Mouse (Mus musculus): Measurements from ENCODE around the gene Gm11168. TPM values are rescaled to one million over a fixed set of nuclear protein-coding genes. Genes with fewer than 3 reads are reported as not detected.
"Not testable (repeated sequence)": the region's sequence is repeated elsewhere in the genome, so short reads cannot be mapped to it uniquely, and the experiment has no call there.

The Gm11168 gene
- total RNA-seq, 1 experiment: 0.40 TPM

- not testable (repeated sequence) for DNase-seq (ENCODE audit: low read depth, low spot score)
These were observed 19.3 kb downstream of the Gm11168 start for GRCm38 (mm10) chr9:3022316-3023008.

GRCm38 (mm10) chr9:3023312-3023984, 20.3 kb downstream of the Gm11168 start, which contains the start of gene Gm10718:
Gene Gm10718, plus strand, starts transcription at chr9:3023547.
- in situ Hi-C loops (cut with MboI; ENCODE audit: low sequenced_read_pairs in 2 of 2, unreplicated experiment in 2 of 2); H3K4me3 ChIP-seq (ENCODE audit: insufficient read depth in 1 of 2, low read depth in 1 of 2, low read length in 2 of 2, poor library complexity in 1 of 2, severe bottlenecking in 1 of 2); H3K9ac ChIP-seq (ENCODE audit: insufficient read depth, low read depth, low read length, poor library complexity, severe bottlenecking): not testable (repeated sequence)

More at GRCm38 (mm10) chr9:3022316-3023008, 19.3 kb downstream of the Gm11168 start:
- H3K27ac ChIP-seq (ENCODE audit: insufficient read depth, low read depth, low read length, poor library complexity, severe bottlenecking); H3K4me3 ChIP-seq (ENCODE audit: insufficient read depth in 1 of 2, low read depth in 1 of 2, low read length in 2 of 2, poor library complexity in 1 of 2, severe bottlenecking in 1 of 2); H3K36me3 ChIP-seq (ENCODE audit: control insufficient read depth, insufficient read depth, low read length, poor library complexity, severe bottlenecking); H3K9ac ChIP-seq (ENCODE audit: insufficient read depth, low read depth, low read length, poor library complexity, severe bottlenecking); H3K9me3 ChIP-seq (ENCODE audit: control insufficient read depth, insufficient read depth, low read depth, low read length); H3K4me1 ChIP-seq (ENCODE audit: control insufficient read depth in 2 of 2, insufficient read depth in 2 of 2, low read length in 2 of 2, poor library complexity in 1 of 2); in situ Hi-C loops (cut with MboI; ENCODE audit: low sequenced_read_pairs in 2 of 2, unreplicated experiment in 2 of 2): not testable (repeated sequence)

GRCm38 (mm10) chr9:3023985-3024648, 21.0 kb downstream of the Gm11168 start:
- H3K9me3 ChIP-seq (ENCODE audit: control insufficient read depth, insufficient read depth, low read depth, low read length); DNase-seq (ENCODE audit: low read depth, low spot score); H3K4me3 ChIP-seq (ENCODE audit: insufficient read depth in 1 of 2, low read depth in 1 of 2, low read length in 2 of 2, poor library complexity in 1 of 2, severe bottlenecking in 1 of 2); in situ Hi-C loops (cut with MboI; ENCODE audit: low sequenced_read_pairs in 2 of 2, unreplicated experiment in 2 of 2); H3K4me1 ChIP-seq (ENCODE audit: control insufficient read depth in 2 of 2, insufficient read depth in 2 of 2, low read length in 2 of 2, poor library complexity in 1 of 2); H3K9ac ChIP-seq (ENCODE audit: insufficient read depth, low read depth, low read length, poor library complexity, severe bottlenecking); H3K36me3 ChIP-seq (ENCODE audit: control insufficient read depth, insufficient read depth, low read length, poor library complexity, severe bottlenecking); H3K27ac ChIP-seq (ENCODE audit: insufficient read depth, low read depth, low read length, poor library complexity, severe bottlenecking): not testable (repeated sequence)

More at GRCm38 (mm10) chr9:3023312-3023984, 20.3 kb downstream of the Gm11168 start, which contains the start of gene Gm10718:
- H3K4me1 ChIP-seq (ENCODE audit: control insufficient read depth in 2 of 2, insufficient read depth in 2 of 2, low read length in 2 of 2, poor library complexity in 1 of 2); H3K27ac ChIP-seq (ENCODE audit: insufficient read depth, low read depth, low read length, poor library complexity, severe bottlenecking); DNase-seq (ENCODE audit: low read depth, low spot score); H3K36me3 ChIP-seq (ENCODE audit: control insufficient read depth, insufficient read depth, low read length, poor library complexity, severe bottlenecking); H3K9me3 ChIP-seq (ENCODE audit: control insufficient read depth, insufficient read depth, low read depth, low read length): not testable (repeated sequence)

GRCm38 (mm10) chr9:3024912-3025467, 21.8 kb downstream of the Gm11168 start, which contains the start of gene Gm10717:
Gene Gm10717, plus strand, starts transcription at chr9:3025417.
- H3K36me3 ChIP-seq (ENCODE audit: control insufficient read depth, insufficient read depth, low read length, poor library complexity, severe bottlenecking); H3K27ac ChIP-seq (ENCODE audit: insufficient read depth, low read depth, low read length, poor library complexity, severe bottlenecking); H3K4me1 ChIP-seq (ENCODE audit: control insufficient read depth in 2 of 2, insufficient read depth in 2 of 2, low read length in 2 of 2, poor library complexity in 1 of 2); DNase-seq (ENCODE audit: low read depth, low spot score); H3K9ac ChIP-seq (ENCODE audit: insufficient read depth, low read depth, low read length, poor library complexity, severe bottlenecking); H3K9me3 ChIP-seq (ENCODE audit: control insufficient read depth, insufficient read depth, low read depth, low read length); H3K4me3 ChIP-seq (ENCODE audit: insufficient read depth in 1 of 2, low read depth in 1 of 2, low read length in 2 of 2, poor library complexity in 1 of 2, severe bottlenecking in 1 of 2); in situ Hi-C loops (cut with MboI; ENCODE audit: low sequenced_read_pairs in 2 of 2, unreplicated experiment in 2 of 2): not testable (repeated sequence)

- H3K36me3 ChIP-seq (ENCODE audit: control insufficient read depth, insufficient read depth, low read length, poor library complexity, severe bottlenecking); in situ Hi-C loops (cut with MboI; ENCODE audit: low sequenced_read_pairs in 2 of 2, unreplicated experiment in 2 of 2); DNase-seq (ENCODE audit: low read depth, low spot score); H3K9ac ChIP-seq (ENCODE audit: insufficient read depth, low read depth, low read length, poor library complexity, severe bottlenecking); H3K4me3 ChIP-seq (ENCODE audit: insufficient read depth in 1 of 2, low read depth in 1 of 2, low read length in 2 of 2, poor library complexity in 1 of 2, severe bottlenecking in 1 of 2); H3K9me3 ChIP-seq (ENCODE audit: control insufficient read depth, insufficient read depth, low read depth, low read length); H3K4me1 ChIP-seq (ENCODE audit: control insufficient read depth in 2 of 2, insufficient read depth in 2 of 2, low read length in 2 of 2, poor library complexity in 1 of 2); H3K27ac ChIP-seq (ENCODE audit: insufficient read depth, low read depth, low read length, poor library complexity, severe bottlenecking): not testable (repeated sequence)
These were observed 22.5 kb downstream of the Gm11168 start for GRCm38 (mm10) chr9:3025653-3026052.

- DNase-seq (ENCODE audit: low read depth, low spot score); H3K27ac ChIP-seq (ENCODE audit: insufficient read depth, low read depth, low read length, poor library complexity, severe bottlenecking); H3K9me3 ChIP-seq (ENCODE audit: control insufficient read depth, insufficient read depth, low read depth, low read length); H3K9ac ChIP-seq (ENCODE audit: insufficient read depth, low read depth, low read length, poor library complexity, severe bottlenecking); H3K36me3 ChIP-seq (ENCODE audit: control insufficient read depth, insufficient read depth, low read length, poor library complexity, severe bottlenecking); H3K4me3 ChIP-seq (ENCODE audit: insufficient read depth in 1 of 2, low read depth in 1 of 2, low read length in 2 of 2, poor library complexity in 1 of 2, severe bottlenecking in 1 of 2); H3K4me1 ChIP-seq (ENCODE audit: control insufficient read depth in 2 of 2, insufficient read depth in 2 of 2, low read length in 2 of 2, poor library complexity in 1 of 2); in situ Hi-C loops (cut with MboI; ENCODE audit: low sequenced_read_pairs in 2 of 2, unreplicated experiment in 2 of 2): not testable (repeated sequence)
These were observed 23.0 kb downstream of the Gm11168 start for GRCm38 (mm10) chr9:3026136-3026535.

GRCm38 (mm10) chr9:3026741-3027140, 23.6 kb downstream of the Gm11168 start:
- H3K27ac ChIP-seq (ENCODE audit: insufficient read depth, low read depth, low read length, poor library complexity, severe bottlenecking); H3K4me3 ChIP-seq (ENCODE audit: insufficient read depth in 1 of 2, low read depth in 1 of 2, low read length in 2 of 2, poor library complexity in 1 of 2, severe bottlenecking in 1 of 2); DNase-seq (ENCODE audit: low read depth, low spot score); H3K36me3 ChIP-seq (ENCODE audit: control insufficient read depth, insufficient read depth, low read length, poor library complexity, severe bottlenecking); H3K9me3 ChIP-seq (ENCODE audit: control insufficient read depth, insufficient read depth, low read depth, low read length); H3K4me1 ChIP-seq (ENCODE audit: control insufficient read depth in 2 of 2, insufficient read depth in 2 of 2, low read length in 2 of 2, poor library complexity in 1 of 2); H3K9ac ChIP-seq (ENCODE audit: insufficient read depth, low read depth, low read length, poor library complexity, severe bottlenecking); in situ Hi-C loops (cut with MboI; ENCODE audit: low sequenced_read_pairs in 2 of 2, unreplicated experiment in 2 of 2): not testable (repeated sequence)

GRCm38 (mm10) chr9:3027200-3027599, 24.1 kb downstream of the Gm11168 start:
- DNase-seq (ENCODE audit: low read depth, low spot score); H3K9ac ChIP-seq (ENCODE audit: insufficient read depth, low read depth, low read length, poor library complexity, severe bottlenecking); H3K4me3 ChIP-seq (ENCODE audit: insufficient read depth in 1 of 2, low read depth in 1 of 2, low read length in 2 of 2, poor library complexity in 1 of 2, severe bottlenecking in 1 of 2); H3K9me3 ChIP-seq (ENCODE audit: control insufficient read depth, insufficient read depth, low read depth, low read length); H3K27ac ChIP-seq (ENCODE audit: insufficient read depth, low read depth, low read length, poor library complexity, severe bottlenecking); H3K36me3 ChIP-seq (ENCODE audit: control insufficient read depth, insufficient read depth, low read length, poor library complexity, severe bottlenecking); H3K4me1 ChIP-seq (ENCODE audit: control insufficient read depth in 2 of 2, insufficient read depth in 2 of 2, low read length in 2 of 2, poor library complexity in 1 of 2); in situ Hi-C loops (cut with MboI; ENCODE audit: low sequenced_read_pairs in 2 of 2, unreplicated experiment in 2 of 2): not testable (repeated sequence)
